Mouse (Mus musculus): ENCODE measurements at regions not wholly inside any gene's neighbourhood (a gene's known extent, or its start where the extent isn't known, plus 50 kb on each side); places are given as distances from the start of the nearest gene placed in this dataset.

DNA sequence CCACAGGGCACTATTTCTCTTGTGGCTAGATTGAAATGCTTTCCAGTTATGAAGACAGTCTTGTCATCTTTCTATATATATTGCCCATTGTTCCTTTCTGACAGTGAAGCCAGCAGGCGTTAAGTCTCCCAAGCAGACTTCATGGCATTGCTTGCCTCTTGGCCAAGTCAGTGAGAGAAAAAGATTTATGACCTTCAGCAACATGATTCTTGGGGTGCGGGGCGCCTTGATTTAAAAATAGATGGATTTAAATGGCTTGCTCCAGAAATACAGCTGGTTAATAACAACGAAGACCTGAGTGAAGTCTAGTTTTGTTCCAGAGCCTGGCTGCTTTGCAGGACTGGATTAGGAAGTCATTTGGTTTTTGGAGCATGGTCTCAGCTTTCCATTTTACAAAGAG is 475.2 kb upstream of the Gm26657 start:
- DNase-seq (ENCODE audit: low read depth, low spot score), result no peak

DNA sequence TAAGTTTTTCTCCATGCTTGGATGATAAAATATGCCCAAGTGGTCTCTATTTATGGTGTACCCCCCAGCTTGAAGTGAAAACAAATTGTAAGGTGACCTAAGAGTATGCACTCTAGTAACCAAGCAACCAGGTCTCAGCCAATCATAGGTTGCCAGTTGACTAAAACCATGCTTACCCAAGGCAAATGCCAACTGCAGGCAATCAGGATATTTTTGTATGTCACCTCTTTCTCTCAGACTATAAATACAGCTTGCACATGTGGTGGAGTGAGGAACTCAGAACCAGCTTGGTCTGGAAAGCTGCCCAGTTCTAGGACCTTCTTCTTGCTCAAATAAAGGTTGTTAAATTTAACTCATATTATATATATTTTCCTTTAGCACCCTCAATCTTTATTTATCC is 476.0 kb upstream of the Gm26657 start:
- DNase-seq (ENCODE audit: low read depth, low spot score), result no peak

DNA sequence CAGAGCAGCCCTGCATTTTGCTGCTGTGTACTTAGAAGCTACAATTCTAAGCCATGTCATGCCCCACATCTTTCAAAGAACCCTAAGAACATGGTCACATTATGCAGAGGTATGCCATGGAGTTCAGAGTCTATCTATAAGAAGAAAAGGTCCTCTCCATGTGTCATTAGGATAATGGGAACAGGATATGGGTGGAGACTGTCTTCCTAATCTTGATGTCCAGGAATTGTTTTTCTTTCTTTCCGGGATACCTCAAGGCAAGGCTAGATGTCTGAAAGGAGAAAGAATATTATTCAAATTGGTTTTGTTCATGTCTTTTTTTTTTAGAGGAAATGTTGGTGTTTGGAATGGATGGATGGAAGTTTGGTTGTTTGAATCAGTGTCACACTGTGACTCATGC is 477.3 kb upstream of the Gm26657 start:
- no peak for DNase-seq (ENCODE audit: low read depth, low spot score)

DNA sequence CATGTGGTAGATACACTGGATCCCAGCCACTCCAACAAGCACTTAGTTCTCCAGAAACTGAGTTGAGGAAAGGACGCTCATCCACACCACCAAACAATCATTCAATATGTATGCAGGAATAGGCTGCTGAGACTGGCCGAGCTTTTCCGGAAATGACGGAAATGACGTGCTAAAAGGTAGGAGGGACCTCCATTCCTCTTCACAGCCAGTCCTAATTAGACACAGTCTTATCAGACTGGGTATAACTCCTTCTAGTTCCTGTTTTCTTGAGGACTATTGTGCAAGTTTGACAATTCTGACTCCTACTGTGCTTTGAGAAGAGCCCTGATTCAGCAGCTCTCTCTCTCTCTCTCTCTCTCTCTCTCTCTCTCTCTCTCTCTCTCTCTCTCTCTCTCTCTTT is 477.9 kb upstream of the Gm26657 start:
- DNase-seq (ENCODE audit: low read depth, low spot score), result no peak

DNA sequence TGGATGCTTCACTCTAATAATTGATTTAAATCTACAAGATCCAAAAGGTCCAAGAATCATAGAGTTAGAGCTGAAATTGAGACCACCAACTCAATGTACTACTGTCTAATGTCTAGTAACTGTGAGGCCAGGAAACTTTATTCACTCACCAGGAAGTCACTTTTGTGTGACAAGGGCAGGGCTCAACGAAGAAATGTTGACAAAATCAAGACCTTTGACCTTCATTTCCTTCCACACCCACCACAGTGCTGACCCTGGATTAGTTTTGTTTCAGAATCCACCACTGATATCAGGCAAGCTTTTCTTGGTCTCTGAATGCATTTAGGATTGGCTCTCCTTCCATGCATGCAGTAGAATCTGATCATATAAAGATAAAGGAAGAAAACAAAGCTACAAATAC is 487.5 kb upstream of the Gm26657 start:
- no peak for DNase-seq (ENCODE audit: low read depth, low spot score)

DNA sequence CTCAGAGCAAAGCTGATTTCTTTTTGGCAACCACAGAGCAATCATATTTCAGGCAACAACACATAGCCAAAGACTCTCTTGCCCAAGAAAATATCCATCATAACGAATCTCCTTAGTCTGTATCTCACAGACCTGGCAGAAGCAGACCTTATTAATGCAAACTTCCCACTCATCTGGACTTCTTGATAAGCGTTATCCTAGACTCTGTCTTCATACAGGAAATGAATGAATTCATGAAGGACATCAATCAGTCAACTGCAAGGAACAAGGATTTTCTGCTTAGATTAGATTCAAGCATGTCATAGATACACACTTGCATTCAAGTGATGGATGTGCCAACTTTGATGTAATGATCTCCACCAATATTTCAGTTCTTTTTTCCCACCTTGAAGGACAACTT is 488.1 kb upstream of the Gm26657 start:
- no peak for DNase-seq (ENCODE audit: low read depth, low spot score)

DNA sequence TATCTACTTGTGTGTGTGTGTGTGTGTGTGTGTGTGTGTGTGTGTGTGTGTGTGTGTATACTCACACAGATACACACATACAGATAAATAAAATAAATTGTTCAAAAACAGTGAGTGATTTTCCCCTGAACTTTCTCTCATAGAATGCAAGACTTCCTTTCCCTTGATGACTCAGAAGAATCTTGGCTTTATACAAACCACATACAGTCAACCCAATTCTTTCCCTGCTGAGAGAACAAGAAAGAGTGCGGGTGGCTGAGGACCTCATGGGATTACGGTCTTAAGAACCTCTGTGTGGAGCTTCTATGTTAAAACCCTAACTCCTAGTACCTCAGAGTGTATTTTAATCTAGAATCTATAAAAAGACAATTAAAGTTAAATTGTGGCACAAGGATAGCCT is 489.3 kb upstream of the Gm26657 start:
- DNase-seq (ENCODE audit: low read depth, low spot score), result no peak

DNA sequence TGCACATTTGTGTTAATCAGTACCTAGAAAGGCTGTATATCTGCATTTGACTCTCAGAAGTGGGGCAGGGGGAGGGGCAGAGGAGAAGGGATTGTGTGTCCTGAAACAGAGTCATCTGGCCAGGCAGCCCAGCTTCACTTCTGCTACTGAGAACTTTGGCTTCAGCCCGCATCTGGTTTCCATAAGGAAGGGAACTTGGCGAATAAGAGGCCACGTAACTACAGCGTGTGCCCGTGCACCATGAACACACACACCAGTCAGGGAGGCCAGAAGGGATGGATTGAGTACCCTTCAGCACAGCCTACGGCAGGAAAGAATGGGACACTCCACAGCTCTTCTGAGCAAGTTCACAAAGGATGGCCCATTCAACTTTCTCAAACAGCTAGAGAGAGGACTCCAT is 496.0 kb upstream of the Gm26657 start:
- DNase-seq (ENCODE audit: low read depth, low spot score), result no peak

DNA sequence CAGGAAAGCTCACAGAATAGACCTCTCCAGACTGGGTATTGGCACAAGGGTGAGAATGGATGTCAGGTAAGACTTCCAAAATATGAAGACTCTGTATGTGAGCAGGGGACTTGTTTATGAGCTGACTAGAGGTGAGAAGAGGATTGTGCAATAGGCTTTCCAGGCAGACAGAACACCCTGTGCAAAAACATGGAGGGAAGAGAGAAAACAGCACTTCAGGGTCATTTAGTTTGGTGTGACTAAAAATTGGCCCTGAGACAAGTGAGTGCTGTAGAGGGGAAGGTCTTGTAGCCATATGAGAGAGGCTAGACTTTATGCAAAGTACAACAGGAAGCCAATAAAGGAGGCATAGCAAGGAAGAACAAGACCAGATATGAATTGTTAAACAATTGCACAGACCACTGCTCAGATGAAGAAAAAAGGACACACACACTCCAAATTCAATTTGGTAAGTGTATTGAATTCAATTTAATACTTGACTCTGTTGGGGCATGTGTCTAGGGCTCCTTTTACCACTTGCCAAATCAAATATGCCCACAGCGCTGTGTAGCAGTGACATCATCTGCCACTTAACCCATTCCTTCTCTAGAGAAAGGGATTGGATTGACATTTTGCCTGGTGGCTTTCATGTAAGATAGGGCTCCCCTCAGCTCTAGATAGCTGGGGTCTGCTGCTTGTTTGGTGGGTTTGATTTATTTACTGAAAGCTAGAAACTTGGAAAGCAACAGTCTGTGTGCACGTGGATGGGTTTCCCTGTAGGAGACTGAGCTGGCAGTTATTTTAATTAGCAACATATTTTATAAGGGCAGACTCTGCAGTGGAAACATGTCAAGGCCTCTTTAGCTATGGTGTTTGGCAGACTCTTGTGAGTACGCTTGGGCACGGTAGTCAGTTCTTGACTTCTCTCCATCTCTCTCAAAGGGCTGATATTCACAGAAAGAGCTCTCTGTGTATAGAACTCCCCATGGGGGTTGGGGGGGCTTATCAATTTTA is 501.1 kb upstream of the Gm26657 start:
- no peak for DNase-seq (ENCODE audit: low read depth, low spot score)

DNA sequence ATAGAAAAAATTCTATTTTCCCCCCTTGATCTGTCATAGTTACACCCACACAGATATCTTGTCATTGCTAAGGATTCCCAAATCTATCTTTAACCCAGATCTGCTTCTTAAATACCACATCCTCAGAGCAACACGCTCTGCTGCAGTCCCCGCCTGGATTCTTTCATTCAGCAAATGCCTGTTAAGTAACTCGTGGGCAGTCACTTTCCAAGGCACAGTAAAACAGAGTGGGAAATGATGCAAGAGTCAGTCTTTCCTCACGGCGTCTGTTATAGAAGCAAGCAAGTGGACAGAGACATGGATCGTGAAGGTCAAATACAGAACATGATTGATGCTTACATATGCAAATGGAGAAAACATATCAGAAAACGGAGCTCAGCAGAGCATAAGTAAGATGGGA is 508.5 kb upstream of the Gm26657 start:
- DNase-seq (ENCODE audit: low read depth, low spot score), result peak; percentile 2

DNA sequence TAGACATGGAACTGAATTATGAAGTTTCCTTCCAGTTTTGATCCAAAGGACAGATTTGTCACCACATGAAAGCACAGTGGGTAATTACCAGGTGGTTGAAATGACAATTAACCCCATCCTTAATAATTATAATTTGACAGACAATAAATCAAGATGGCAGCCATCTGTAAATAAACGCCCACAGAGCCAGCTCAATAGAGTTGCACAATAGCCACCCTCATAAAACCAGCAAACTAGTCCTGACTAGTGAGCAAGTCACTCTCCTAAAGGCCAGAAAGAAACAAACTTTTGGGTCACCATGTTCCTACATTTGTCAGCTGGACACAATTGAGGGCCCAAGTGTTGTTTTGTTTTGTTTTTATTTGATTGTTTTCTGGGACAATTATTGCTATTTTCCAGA is 509.4 kb upstream of the Gm26657 start:
- DNase-seq (ENCODE audit: low read depth, low spot score), result no peak

DNA sequence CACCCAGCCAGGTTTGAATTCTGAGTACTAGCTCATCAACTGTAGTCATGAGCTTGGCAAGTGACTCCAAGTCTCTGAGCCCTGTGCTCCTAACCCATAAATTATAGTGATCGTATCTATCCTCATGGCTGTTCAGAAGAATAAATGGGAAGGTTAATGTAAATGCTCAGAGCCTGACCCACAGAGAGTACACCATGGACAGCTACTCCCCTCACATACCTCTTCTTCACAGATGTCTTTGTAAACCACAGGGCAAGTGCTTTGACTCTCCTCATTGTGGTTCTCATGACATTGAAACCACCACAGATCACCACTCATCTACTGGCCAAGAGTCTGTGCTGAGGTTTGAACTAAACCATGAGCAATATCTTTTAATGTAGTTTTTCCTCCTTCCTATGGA is 513.4 kb upstream of the Gm26657 start:
- DNase-seq (ENCODE audit: low read depth, low spot score), result no peak

DNA sequence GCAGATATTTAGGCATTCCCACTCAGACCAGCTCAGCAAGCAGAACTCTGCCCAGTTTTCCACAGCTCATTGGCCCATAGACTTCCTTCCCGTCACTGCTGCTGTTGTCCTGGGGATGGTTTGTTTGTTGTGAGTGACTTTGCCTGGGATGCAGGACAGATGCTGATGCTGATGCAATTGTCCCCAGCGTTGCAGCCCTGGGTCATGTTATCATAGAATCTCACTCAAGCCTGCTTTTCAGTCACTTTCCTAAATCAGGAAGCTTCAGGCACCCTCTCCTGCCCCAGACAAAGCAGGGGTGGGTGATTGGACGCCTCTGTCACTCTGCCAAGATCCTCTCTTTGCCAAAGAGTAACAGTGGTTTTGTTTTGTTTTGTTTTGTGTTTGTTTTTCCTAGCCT is 515.3 kb upstream of the Gm26657 start:
- DNase-seq (ENCODE audit: low read depth, low spot score), result no peak

DNA sequence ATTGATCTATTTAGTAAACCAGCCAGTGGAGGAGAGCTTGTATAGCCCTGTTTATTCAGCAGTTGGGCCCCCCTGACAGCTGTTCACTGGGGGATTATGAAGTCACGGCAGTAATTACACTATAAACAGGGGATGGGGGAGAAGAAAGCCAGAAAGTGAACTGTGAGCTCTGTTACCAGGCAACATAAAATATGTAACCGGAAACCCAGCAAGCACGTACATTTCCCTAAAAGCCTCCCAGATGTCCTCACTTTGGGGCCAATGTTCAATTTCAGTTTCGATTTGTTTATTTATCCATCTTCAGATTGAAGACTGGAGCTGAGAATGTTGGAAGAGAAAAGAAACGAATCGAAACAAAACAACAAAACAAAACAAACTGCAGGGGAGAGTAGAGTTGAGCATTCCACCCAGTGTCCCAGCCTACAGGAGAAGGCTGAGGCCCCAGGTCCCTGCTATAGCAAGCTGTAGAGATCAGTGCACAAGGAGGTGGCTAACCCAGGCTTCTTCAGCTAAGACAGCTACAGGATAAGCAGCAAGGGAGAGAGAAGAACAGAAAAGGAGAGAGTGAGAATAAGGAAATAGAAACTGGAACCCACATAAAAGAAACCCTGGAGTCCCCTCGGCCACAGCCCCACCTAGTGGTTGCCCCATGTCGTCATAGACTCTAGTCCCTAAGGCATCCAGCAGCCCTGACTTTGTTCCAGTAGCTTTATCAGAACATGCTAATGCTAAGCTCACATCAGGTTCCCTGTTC is 517.7 kb upstream of the Gm26657 start:
- DNase-seq (ENCODE audit: low read depth, low spot score), result peak; percentile 23

DNA sequence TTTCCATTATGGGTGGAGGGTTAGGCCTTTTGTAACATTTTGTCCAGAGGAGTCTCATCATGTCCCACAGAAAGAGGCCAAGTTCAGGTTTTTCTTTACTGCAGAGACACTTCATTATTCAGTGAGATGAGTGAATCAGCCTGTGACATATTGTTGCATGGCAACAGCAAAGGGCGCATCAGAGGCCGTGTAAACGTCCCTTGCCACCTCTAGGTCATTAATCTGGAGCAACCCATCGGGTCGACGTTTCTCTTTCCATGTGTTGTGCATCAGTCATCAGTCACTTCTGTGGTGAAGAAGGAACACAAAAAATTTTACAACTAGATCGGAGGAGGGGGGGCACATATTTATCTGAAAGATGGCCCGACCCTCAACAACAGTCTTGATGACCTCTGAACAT is 519.3 kb upstream of the Gm26657 start:
- DNase-seq (ENCODE audit: low read depth, low spot score), result no peak

DNA sequence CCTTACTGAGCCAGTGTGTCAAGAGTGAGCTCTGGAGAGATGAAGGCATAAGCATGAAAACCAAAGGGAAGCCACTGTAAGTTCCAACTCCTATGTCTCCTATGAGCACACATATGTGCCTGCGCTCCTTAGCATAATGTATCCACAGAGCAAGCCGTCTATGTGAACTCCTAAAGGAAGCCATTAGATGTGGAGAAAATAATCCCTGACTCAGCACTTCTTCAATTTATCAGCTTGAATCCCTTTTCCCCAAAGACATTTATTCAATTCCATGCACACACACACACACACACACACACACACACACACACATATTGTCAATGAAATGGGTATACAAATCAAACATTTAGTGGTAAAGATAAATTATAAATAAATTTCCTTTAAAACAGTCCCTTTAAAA is 530.4 kb upstream of the Gm26657 start:
- DNase-seq (ENCODE audit: low read depth, low spot score), result no peak

DNA sequence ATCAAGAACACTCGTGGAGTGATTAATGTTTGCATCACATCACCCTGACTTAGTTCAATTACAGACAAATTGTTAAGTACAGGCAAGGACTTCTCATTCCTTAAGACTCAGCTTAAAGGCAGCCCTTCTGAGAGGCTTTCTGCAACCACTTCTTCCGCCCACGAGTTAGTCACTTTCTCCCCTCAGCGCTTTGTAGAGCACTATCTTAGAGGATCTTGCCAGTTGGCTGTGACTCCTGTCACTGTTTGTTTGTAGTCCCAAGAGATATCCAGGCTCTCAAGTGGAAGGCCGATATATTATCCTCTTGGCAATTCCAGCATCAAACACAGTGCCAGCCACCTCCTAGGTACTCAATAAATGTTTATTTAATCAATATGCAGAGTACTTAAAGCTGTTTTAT is 532.1 kb upstream of the Gm26657 start:
- DNase-seq (ENCODE audit: low read depth, low spot score), result no peak

DNA sequence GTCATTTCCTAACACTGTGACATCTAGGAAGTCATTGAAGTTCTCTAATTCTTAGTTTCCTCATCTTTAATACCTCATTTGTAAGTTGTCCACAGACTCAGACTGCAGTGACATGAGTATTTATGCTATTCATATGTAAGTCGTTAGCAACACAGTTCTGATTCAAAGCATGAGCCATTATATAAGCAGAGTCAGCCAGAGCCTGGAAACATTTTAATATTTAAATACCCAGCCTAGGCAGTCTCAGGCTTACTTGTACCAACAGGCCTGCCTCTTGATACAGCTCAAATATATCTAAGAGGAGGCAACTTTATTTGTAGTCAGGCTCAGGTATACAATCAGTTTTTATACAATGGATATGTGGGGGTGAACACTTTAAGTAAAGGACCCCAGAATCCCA is 534.8 kb upstream of the Gm26657 start:
- no peak for DNase-seq (ENCODE audit: low read depth, low spot score)

DNA sequence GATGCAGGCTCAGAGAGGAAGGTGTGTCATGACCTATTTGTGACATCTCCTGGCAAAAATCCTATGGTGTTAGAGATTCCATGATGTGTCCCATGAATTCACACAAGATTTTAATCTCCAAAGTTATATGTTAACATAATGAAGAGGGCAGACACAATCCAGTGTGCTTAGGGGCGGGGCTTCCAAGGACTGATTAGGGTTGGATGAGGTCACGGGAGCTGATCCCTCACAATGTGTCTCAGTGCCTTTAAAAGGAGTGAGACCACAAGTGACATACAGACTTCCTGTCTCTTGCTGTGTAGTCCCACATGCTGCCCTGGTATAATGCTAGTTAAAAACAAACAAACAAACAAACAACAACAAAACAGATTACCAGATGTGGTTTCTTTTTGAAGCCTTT is 546.5 kb upstream of the Gm26657 start:
- no peak for DNase-seq (ENCODE audit: low read depth, low spot score)

DNA sequence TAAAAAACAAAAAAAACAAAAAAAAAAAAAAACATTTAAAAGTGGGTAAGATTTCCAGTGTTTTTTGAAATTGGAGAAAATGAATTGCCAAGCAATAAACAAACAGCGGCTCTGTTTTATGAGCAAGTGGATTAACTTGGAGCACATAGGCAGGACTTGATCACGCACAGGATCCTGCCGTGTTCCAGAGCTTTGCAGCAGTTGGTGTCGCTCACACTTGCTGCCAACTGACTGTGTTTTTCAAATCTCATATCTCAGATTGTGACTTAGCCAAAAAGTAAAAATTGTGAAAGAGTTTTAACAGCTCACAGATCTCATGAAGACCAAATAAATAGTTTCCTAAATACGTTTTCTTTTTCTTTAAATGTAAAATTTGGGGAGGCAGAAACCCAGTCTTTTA is 547.4 kb upstream of the Gm26657 start:
- DNase-seq (ENCODE audit: low read depth, low spot score), result no peak

DNA sequence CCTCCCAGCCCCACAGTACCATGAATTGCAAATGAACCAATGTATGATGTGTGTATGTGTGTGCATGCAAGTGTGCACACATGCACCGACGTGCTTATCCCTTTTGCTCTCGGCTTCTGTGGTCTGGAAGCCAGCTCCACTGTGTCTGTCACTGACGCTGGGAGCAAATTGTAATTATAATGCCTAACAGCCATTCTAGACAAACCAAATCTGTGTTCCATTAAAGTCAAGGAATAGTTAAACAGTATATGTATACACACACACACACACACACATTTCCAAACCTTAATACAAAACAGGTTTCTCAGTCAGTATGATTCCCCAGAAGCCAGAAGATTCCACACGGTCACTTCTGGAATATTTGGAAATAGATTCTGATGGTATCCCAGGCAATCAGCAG is 560.3 kb upstream of the Gm26657 start:
- DNase-seq (ENCODE audit: low read depth, low spot score), result no peak

DNA sequence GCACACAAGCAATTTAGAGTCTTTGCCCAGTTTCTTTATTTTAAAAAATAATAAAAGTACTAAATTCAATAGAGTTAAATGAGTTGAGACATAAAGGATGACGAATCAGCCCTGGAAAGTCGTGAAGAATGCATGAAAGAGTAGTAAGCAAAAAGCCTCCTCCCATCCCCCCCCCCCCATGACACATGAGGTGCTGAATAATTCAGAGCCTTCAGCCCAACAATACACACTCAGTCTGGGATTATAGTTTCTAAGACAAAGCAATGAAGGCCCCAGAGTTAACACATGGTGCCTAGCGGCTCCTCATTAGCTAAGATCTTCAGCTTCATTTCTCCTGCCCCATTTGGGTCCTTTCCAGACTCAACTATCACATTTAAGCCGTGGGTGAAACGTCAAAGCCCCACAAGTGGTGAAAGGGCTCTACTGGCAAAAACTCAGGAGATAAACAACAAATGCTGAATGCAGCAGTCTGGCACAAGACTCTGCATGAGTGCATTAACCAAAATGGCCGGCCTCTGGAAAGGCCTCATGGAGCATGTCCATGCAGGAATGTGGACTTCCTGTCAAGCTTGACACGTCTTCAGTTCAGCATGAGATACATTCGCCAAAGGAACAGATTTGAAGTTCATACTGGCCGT is 560.9 kb upstream of the Gm26657 start:
- no peak for DNase-seq (ENCODE audit: low read depth, low spot score)

DNA sequence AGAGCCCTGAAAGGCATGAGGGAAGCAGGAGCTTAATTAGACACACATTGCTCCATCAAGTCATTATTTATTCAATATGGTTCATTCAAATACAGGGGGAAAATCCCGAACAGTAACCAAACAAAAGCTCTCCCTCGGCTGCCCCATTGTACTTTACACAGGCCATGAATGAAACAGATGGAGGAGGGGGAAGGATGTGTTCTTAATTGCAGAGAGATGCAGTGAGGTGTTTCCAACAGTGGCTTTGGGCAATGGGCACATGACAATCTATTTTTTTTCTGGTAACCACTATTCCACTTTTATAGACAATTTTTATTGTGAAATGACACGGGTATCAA is 578.6 kb upstream of the Gm26657 start:
- no peak for DNase-seq (ENCODE audit: low read depth, low spot score)
